Mouse (Mus musculus) MEL (cell line): ENCODE data around the gene Tspan18. TPM values are rescaled to one million over a fixed set of nuclear protein-coding genes. Genes with fewer than 3 reads are reported as not detected.

ENCODE experiments used
- DNase-seq: peaks from one replicate; pipeline ENCODE4 v3.0.0; 2011; ENCODE audit warnings: low read depth, low spot score
- H3K27ac ChIP-seq: 2 replicates; pipeline ENCODE4 v1.5.1; 2012; ENCODE audit warnings: low read depth, mild to moderate bottlenecking, control low read depth, low read length, moderate library complexity; ENCODE audit not compliant: control insufficient read depth
- H3K27me3 ChIP-seq, 2 experiments: fragments of 150-350 bp in 1 of 2; sonication (generic) in 1 of 2; 2 replicates each; pipeline ENCODE4 v1.6.1; 2012; ENCODE audit warnings: low read length in 2 of 2, mild to moderate bottlenecking in 2 of 2, improper control_type of control experiment in 1 of 2, moderate library complexity in 1 of 2; ENCODE audit not compliant: insufficient read depth in 2 of 2, control insufficient read depth in 1 of 2
- H3K36me3 ChIP-seq, 2 experiments: 2 replicates each; pipeline ENCODE4 v1.6.1; 2012 to 2014; ENCODE audit warnings: low read length in 2 of 2, improper control_type of control experiment in 1 of 2, inconsistent platforms in 1 of 2, mild to moderate bottlenecking in 1 of 2; ENCODE audit not compliant: insufficient read depth in 2 of 2, control insufficient read depth in 1 of 2
- H3K4me1 ChIP-seq, 2 experiments: fragments of 150-350 bp in 1 of 2; sonication (generic) in 1 of 2; 2 replicates each; pipeline ENCODE4 v1.6.1; 2012; ENCODE audit warnings: low read length in 2 of 2, improper control_type of control experiment in 1 of 2, mild to moderate bottlenecking in 1 of 2; ENCODE audit not compliant: insufficient read depth in 2 of 2, control insufficient read depth in 1 of 2
- H3K4me3 ChIP-seq, 2 experiments: fragments of 150-350 bp in 1 of 2; sonication (generic) in 1 of 2; 2 replicates each; pipeline ENCODE4 v1.5.1; 2012; ENCODE audit warnings: low read depth in 2 of 2, low read length in 2 of 2, mild to moderate bottlenecking in 2 of 2, moderate library complexity in 2 of 2, control low read depth in 1 of 2, improper control_type of control experiment in 1 of 2; ENCODE audit not compliant: control insufficient read depth in 1 of 2, insufficient read depth in 1 of 2
- H3K79me2 ChIP-seq: 2 replicates; pipeline ENCODE4 v1.6.1; 2012; ENCODE audit warnings: mild to moderate bottlenecking, low read length, moderate library complexity; ENCODE audit not compliant: control insufficient read depth, poor library complexity, insufficient read depth
- H3K9ac ChIP-seq: 2 replicates; pipeline ENCODE4 v1.6.1; 2012; ENCODE audit warnings: low read depth, mild to moderate bottlenecking, control low read depth, low read length, moderate library complexity; ENCODE audit not compliant: control insufficient read depth, poor library complexity, severe bottlenecking
- H3K9me3 ChIP-seq: fragments of 150-350 bp; sonication (generic); replicated peaks from 2 replicates; pipeline ENCODE4 v1.6.1; 2012; ENCODE audit warnings: mild to moderate bottlenecking, low read length, improper control_type of control experiment, moderate library complexity; ENCODE audit not compliant: insufficient read depth
- CHD1 ChIP-seq: IDR thresholded peaks from 2 replicates; pipeline ENCODE4 v1.6.1; 2012; ENCODE audit warnings: low read depth, mild to moderate bottlenecking, inconsistent platforms, low read length, improper control_type of control experiment
- CHD2 ChIP-seq: IDR thresholded peaks from 2 replicates; pipeline ENCODE4 v1.6.1; 2011; ENCODE audit warnings: low read length, improper control_type of control experiment
- E2F4 ChIP-seq: IDR thresholded peaks from 2 replicates; pipeline ENCODE4 v1.6.1; 2011; ENCODE audit warnings: low read depth, low read length, improper control_type of control experiment, borderline replicate concordance
- EP300 ChIP-seq, 2 experiments: IDR thresholded peaks; 2 replicates each; pipeline ENCODE4 v1.6.1; 2011; ENCODE audit warnings: improper control_type of control experiment in 2 of 2, low read length in 2 of 2, low read depth in 1 of 2, mild to moderate bottlenecking in 1 of 2
- ETS1 ChIP-seq: IDR thresholded peaks from 2 replicates; pipeline ENCODE4 v1.6.1; 2012; ENCODE audit warnings: low read depth, mild to moderate bottlenecking, inconsistent platforms, low read length, improper control_type of control experiment, moderate library complexity
- HCFC1 ChIP-seq: IDR thresholded peaks from 2 replicates; pipeline ENCODE4 v1.6.1; 2012; ENCODE audit warnings: low read depth, mild to moderate bottlenecking, inconsistent platforms, low read length, improper control_type of control experiment, moderate library complexity
- KAT2A ChIP-seq: conservative IDR thresholded peaks from 2 replicates; pipeline ENCODE4 v1.6.1; 2012; ENCODE audit warnings: low read depth, low read length, improper control_type of control experiment, inconsistent platforms
- MAFK ChIP-seq: IDR thresholded peaks from 2 replicates; pipeline ENCODE4 v1.6.1; 2011; ENCODE audit warnings: low read depth, mild to moderate bottlenecking, low read length, improper control_type of control experiment, borderline replicate concordance
- MYB ChIP-seq: IDR thresholded peaks from 2 replicates; pipeline ENCODE4 v1.6.1; 2011; ENCODE audit warnings: mild to moderate bottlenecking, low read depth, low read length, improper control_type of control experiment
- MYC ChIP-seq: IDR thresholded peaks from 2 replicates; pipeline ENCODE4 v1.6.1; 2011; ENCODE audit warnings: low read depth, mild to moderate bottlenecking, low read length, improper control_type of control experiment, moderate library complexity
- NELFE ChIP-seq: IDR thresholded peaks from 2 replicates; pipeline ENCODE4 v1.6.1; 2011; ENCODE audit warnings: low read depth, low read length, improper control_type of control experiment
- NRF1 ChIP-seq: IDR thresholded peaks from 2 replicates; pipeline ENCODE4 v1.6.1; 2014; ENCODE audit warnings: low read depth, mild to moderate bottlenecking, inconsistent platforms, low read length, improper control_type of control experiment, moderate library complexity; ENCODE audit not compliant: poor library complexity, insufficient read depth, severe bottlenecking
- RCOR1 ChIP-seq: IDR thresholded peaks from 2 replicates; pipeline ENCODE4 v1.6.1; 2012; ENCODE audit warnings: low read depth, mild to moderate bottlenecking, inconsistent platforms, low read length, improper control_type of control experiment
- SMC3 ChIP-seq: IDR thresholded peaks from 2 replicates; pipeline ENCODE4 v1.6.1; 2011; ENCODE audit warnings: low read depth, low read length, improper control_type of control experiment
- TAL1 ChIP-seq: IDR thresholded peaks from 2 replicates; pipeline ENCODE4 v1.6.1; 2012; ENCODE audit warnings: mild to moderate bottlenecking, inconsistent platforms, low read length, moderate library complexity, mixed read lengths
- TBP ChIP-seq: IDR thresholded peaks from 2 replicates; pipeline ENCODE4 v1.8.0; 2011; ENCODE audit warnings: low read depth, low read length, improper control_type of control experiment
- USF1 ChIP-seq: IDR thresholded peaks from 2 replicates; pipeline ENCODE4 v1.6.1; 2014; ENCODE audit warnings: low read depth, mild to moderate bottlenecking, inconsistent platforms, low read length, improper control_type of control experiment, moderate library complexity
- USF2 ChIP-seq, 2 experiments: IDR thresholded peaks; 2 replicates each; pipeline ENCODE4 v1.6.1; 2011 to 2012; ENCODE audit warnings: improper control_type of control experiment in 2 of 2, low read length in 2 of 2, borderline replicate concordance in 1 of 2, inconsistent platforms in 1 of 2, low read depth in 1 of 2, mild to moderate bottlenecking in 1 of 2; ENCODE audit not compliant: insufficient read depth in 1 of 2
- ZC3H11A ChIP-seq: IDR thresholded peaks from 2 replicates; pipeline ENCODE4 v1.6.1; 2012; ENCODE audit warnings: low read depth, mild to moderate bottlenecking, inconsistent platforms, low read length, improper control_type of control experiment
- ZNF384 ChIP-seq: IDR thresholded peaks from 2 replicates; pipeline ENCODE4 v1.6.1; 2012; ENCODE audit warnings: low read depth, mild to moderate bottlenecking, inconsistent platforms, low read length, improper control_type of control experiment
- polyA plus RNA-seq, 2 experiments: library from polyadenylated mRNA; stranded (reverse) in 1 of 2; unstranded in 1 of 2; fragments of >175 nt in 1 of 2; fragments of >200 nt in 1 of 2; gene quantifications; 2 replicates each; pipeline versions ENCODE4 v1.2.1 to v1.2.4; 2012; ENCODE audit warnings: low replicate concordance in 2 of 2, low read depth in 1 of 2; ENCODE audit not compliant: insufficient read length in 2 of 2, insufficient read depth in 1 of 2, missing spikeins in 1 of 2
- total RNA-seq: library from RNA; depleted of rRNA; stranded (reverse); fragments of 300-350 nt; gene quantifications from 2 replicates; pipeline ENCODE4 v1.2.3, GENCODE M21; 2012

Tspan18 gene
- total and polyA plus RNA-seq, 3 experiments, result 2.2 to 4.4 TPM; not detected in 1

DNA sequence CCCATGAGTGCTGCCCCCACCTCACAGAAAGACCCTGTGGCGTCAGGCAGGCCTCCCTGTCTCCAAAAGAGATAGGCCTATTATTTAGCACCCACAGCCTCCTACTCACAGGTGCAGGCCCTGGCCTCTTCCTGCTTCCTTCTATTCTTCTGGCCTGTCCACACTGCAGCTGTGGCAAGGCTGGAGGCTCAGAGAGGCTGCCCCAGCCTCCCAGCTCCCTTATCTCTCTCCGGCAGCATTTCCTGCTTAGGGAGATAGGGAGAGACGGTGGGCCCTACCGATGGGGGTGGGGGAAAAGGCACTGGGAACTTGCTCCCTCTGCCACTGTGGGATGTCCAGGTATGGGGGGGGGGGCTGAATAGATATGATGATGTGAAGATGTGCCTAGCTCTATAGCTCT, 19.4 kb upstream of the Tspan18 start (continued):
- TF ChIP-seq MYB (peak; percentile 42; the same call in 1 of the 2 replicates), TBP (no peak), NRF1 (no peak), NELFE (no peak), E2F4 (no peak), ZC3H11A (0 out of 2 replicates have a peak, but pooled peaks have one; percentile 12), ETS1 (peak; percentile 87), CHD2 (peak; percentile 61), EP300 (IDR thresholded peaks at IDR 0.05; ENCODE audit: low read depth in 1 of 2, low read length in 2 of 2) (peak; percentile 97 to 98), RCOR1 (peak; percentile 82), HCFC1 (0 out of 2 replicates have a peak, but pooled peaks have one; percentile 17), USF1 (no peak)

DNA sequence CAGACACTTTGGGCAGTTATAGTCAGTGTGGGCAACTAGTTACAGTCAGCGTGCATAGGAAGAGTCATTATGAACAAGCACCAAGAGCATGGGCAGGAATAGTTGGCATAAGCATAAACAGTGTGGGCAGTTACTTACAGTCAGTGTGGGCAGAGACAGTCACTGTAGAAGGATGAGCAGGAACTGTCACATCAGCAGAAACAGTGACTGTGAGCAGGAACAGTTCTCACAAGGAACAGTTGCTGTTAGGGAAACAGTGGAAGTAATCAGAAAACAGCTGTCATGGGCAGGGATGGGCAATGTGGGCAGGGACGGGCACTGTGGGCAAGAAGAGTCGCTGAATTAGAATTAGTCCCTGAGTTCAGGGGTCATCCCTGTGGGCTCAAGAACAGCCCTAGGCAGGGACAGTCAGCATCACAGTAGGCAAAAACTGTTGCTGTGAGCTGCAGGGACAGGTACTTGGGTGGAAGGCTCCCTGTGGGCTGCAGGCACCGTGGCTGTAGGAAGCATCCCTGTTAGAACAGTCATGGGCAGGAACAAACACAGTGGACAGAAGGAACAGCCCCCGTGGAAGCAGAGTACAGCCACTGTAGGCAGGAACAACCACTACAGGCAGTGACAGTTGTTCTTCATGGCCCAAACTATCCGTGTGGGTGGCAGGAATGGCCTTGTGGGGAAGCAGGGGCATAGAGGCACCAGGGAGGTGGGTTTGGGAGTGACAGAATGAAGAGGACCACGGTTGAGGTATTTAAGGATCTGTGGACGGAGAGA, 18.8 kb upstream of the Tspan18 start:
- TF ChIP-seq MAFK, result peak; percentile 61; the same call in 1 of the 2 replicates
- TF ChIP-seq USF2 (IDR thresholded peaks at IDR 0.05; ENCODE audit: borderline replicate concordance in 1 of 2, insufficient read depth in 1 of 2, low read depth in 1 of 2, low read length in 2 of 2), result no peak
- Histone ChIP-seq H3K36me3 (peaks cover 0 to 29% of the 10 kb centered on the region in 2 experiments; a peak in 2 of 4 replicates), H3K27me3 (no peaks in the 10 kb centered on the region), H3K4me1 (peaks cover 8 to 63% of the 10 kb centered on the region in 2 experiments; a peak in 3 of 4 replicates), H3K79me2 (no peaks in the 10 kb centered on the region), H3K9me3 (no peaks in the 10 kb centered on the region), H3K27ac (peak overlapping the region; percentile 81), H3K9ac (peak overlapping the region; percentile 28), H3K4me3 (no peak overlapping the region)
- DNase-seq, result no peak

DNA sequence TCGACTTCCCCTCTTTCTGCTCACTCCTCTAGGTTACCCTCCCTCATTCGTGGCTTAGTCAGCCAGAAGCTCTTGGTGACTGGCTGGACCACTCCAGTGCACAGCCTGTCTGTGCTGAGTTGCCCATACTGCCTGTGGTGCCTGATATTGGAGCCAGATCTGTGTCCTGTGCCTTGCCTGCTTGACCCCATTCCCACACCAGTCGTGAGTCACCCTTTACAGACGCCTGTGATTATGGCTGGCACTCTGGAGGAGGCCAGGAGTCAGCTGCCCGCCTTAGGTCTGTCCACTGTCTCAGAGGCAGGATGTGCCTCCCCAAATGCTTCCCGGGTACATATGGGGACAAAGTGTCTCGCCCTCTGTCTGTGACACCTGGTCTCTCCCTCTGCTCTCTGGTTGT, 17.0 kb upstream of the Tspan18 start:
- Histone ChIP-seq H3K36me3 (peaks cover 0 to 36% of the 10 kb centered on the region in 2 experiments; a peak in 2 of 4 replicates), H3K27ac (no peak overlapping the region), H3K4me1 (peaks cover 18 to 71% of the 10 kb centered on the region in 2 experiments)
- TF ChIP-seq KAT2A (no peak), MYC (no peak), TAL1 (no peak), CHD1 (no peak), SMC3 (no peak), NELFE (no peak), ETS1 (no peak), HCFC1 (no peak), ZNF384 (no peak), USF1 (no peak), MYB (no peak), CHD2 (no peak), USF2 (IDR thresholded peaks at IDR 0.05; ENCODE audit: borderline replicate concordance in 1 of 2, insufficient read depth in 1 of 2, low read depth in 1 of 2, low read length in 2 of 2) (no peak), NRF1 (no peak)
- TF ChIP-seq, all 39 proteins: peak for 0
- Histone ChIP-seq H3K9me3 (no peaks in the 10 kb centered on the region), H3K4me3 (no peak overlapping the region), H3K9ac (no peak overlapping the region), H3K79me2 (no peaks in the 10 kb centered on the region), H3K27me3 (no peaks in the 10 kb centered on the region)
- peak; percentile 55 for DNase-seq
